Mouse (Mus musculus): ENCODE results near the gene Casc3. TPM values are rescaled to one million over a fixed set of nuclear protein-coding genes. Genes with fewer than 3 reads are reported as not detected.

The Casc3 gene
- polyA plus RNA-seq, 1 experiment from 2014 or later: 55.1 TPM

GRCm38 (mm10) chr11:98827877-98828276, 23.2 kb downstream of the Casc3 start:
- peaks cover 97% of the 10 kb centered on the region for H3K36me3 ChIP-seq
- no peak overlapping the region for H3K4me3 ChIP-seq
- H3K9ac ChIP-seq: no peak overlapping the region
- H3K27me3 ChIP-seq: no peaks in the 10 kb centered on the region
- no peak overlapping the region for H3K4me2 ChIP-seq
- H3K4me1 ChIP-seq (replicated peaks): no peaks in the 10 kb centered on the region
- no peak overlapping the region for H3K27ac ChIP-seq (replicated peaks)
- no peak for ATAC-seq (ENCODE audit: low read depth)
- no peaks in the 10 kb centered on the region for H3K9me3 ChIP-seq
- WGBS: 93% methylated on average over 2 of the region's 2 CpGs

DNA sequence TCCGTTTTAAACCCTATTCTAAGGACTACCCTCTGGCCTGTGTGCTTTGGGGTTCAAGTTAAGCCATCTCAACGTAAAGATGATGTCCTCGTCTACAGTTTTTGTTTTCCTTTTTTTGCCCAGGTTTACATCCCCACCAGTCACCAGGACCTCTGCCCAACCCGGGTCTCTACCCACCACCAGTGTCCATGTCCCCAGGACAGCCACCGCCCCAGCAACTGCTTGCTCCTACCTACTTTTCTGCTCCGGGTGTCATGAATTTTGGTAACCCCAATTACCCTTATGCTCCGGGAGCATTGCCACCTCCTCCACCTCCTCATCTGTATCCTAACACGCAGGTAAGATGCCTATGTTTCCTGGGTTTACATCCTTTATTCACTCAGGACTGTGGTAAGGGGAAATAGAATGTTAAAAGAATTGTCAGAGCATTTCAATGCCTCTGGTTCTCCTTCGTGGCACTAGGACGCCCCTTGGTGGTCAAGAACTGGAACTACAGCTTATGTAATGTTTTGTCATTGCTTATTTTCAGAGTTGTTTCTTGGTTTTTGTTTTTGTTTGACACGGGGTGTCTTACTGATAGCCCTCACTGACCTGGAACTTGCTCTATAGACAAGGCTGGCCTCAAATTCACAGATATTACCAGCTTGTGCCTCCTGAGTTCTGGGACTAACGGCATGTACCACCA, 24.5 kb downstream of the Casc3 start:
- no peak for ATAC-seq (ENCODE audit: low read depth)
- Histone ChIP-seq H3K9ac (no peak overlapping the region), H3K27ac (replicated peaks) (no peak overlapping the region), H3K4me1 (replicated peaks) (peaks cover 1% of the 10 kb centered on the region; the same call in 1 of the 2 replicates), H3K4me2 (no peak overlapping the region), H3K9me3 (no peaks in the 10 kb centered on the region), H3K36me3 (peaks cover 95% of the 10 kb centered on the region), H3K27me3 (no peaks in the 10 kb centered on the region), H3K4me3 (no peak overlapping the region)
- WGBS: 78% methylated on average over 12 of the region's 12 CpGs

- Histone ChIP-seq H3K36me3 (peaks cover 95% of the 10 kb centered on the region), H3K4me1 (replicated peaks) (peaks cover 6% of the 10 kb centered on the region; the same call in 1 of the 2 replicates), H3K27me3 (no peaks in the 10 kb centered on the region), H3K9me3 (no peaks in the 10 kb centered on the region), H3K4me2 (no peak overlapping the region), H3K4me3 (no peak overlapping the region), H3K9ac (no peak overlapping the region), H3K27ac (replicated peaks) (no peak overlapping the region)
- WGBS: 76% methylated on average over 4 of the region's 4 CpGs
- ATAC-seq (ENCODE audit: low read depth): no peak
Measured at GRCm38 (mm10) chr11:98829875-98830274, 25.2 kb downstream of the Casc3 start.

GRCm38 (mm10) chr11:98835296-98835695, 30.6 kb downstream of the Casc3 start:
- no peak overlapping the region for H3K4me2 ChIP-seq
- H3K9ac ChIP-seq: no peak overlapping the region
- no peak for ATAC-seq (ENCODE audit: low read depth)
- 45% methylated on average over 5 of the region's 5 CpGs for WGBS
- H3K36me3 ChIP-seq: peaks cover 44% of the 10 kb centered on the region
- H3K27ac ChIP-seq (replicated peaks): no peak overlapping the region
- no peak overlapping the region for H3K4me3 ChIP-seq
- no peaks in the 10 kb centered on the region for H3K9me3 ChIP-seq
- H3K4me1 ChIP-seq (replicated peaks): peaks cover 31% of the 10 kb centered on the region
- H3K27me3 ChIP-seq: peaks cover 9% of the 10 kb centered on the region; the same call in 1 of the 2 replicates

DNA sequence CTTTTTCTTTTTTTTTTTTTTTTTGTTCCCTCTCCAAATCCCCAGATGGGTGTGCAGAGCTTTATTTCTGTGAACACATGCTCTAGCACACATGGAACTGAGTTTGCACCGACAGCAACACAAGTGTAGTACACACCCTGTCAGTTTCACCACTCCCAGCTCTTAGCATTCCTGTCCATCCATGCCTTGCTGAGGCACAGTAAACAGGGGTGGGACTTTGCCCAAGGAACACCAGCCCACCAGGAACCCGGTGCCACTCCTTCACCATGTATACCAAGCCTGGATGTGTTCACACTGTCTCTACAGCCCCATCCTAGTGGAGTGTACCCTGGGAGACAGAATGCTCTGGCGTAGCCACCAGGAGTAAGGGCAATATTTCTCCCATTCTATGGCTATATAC, 31.0 kb downstream of the Casc3 start:
- H3K4me3 ChIP-seq: no peak overlapping the region
- no peak overlapping the region for H3K4me2 ChIP-seq
- H3K9me3 ChIP-seq: no peaks in the 10 kb centered on the region
- no peak overlapping the region for H3K27ac ChIP-seq (replicated peaks)
- H3K4me1 ChIP-seq (replicated peaks): peaks cover 31% of the 10 kb centered on the region
- peaks cover 12% of the 10 kb centered on the region; the same call in 1 of the 2 replicates for H3K27me3 ChIP-seq
- WGBS: 63% methylated on average over 3 of the region's 3 CpGs
- no peak overlapping the region for H3K9ac ChIP-seq
- 0 out of 2 replicates have a peak, but pooled peaks have one; percentile 1 for ATAC-seq (ENCODE audit: low read depth)
- H3K36me3 ChIP-seq: peaks cover 40% of the 10 kb centered on the region

GRCm38 (mm10) chr11:98836128-98836527, 31.4 kb downstream of the Casc3 start:
- Histone ChIP-seq H3K36me3 (peaks cover 36% of the 10 kb centered on the region), H3K27ac (replicated peaks) (no peak overlapping the region), H3K4me2 (peak overlapping the region; percentile 94), H3K4me3 (peak overlapping the region; percentile 76), H3K9ac (no peak overlapping the region), H3K9me3 (no peaks in the 10 kb centered on the region), H3K4me1 (replicated peaks) (peaks cover 31% of the 10 kb centered on the region), H3K27me3 (peaks cover 12% of the 10 kb centered on the region; the same call in 1 of the 2 replicates)
- ATAC-seq (ENCODE audit: low read depth): peak; percentile 37; the same call in 1 of the 2 replicates
- 28% methylated on average over 7 of the region's 7 CpGs for WGBS

DNA sequence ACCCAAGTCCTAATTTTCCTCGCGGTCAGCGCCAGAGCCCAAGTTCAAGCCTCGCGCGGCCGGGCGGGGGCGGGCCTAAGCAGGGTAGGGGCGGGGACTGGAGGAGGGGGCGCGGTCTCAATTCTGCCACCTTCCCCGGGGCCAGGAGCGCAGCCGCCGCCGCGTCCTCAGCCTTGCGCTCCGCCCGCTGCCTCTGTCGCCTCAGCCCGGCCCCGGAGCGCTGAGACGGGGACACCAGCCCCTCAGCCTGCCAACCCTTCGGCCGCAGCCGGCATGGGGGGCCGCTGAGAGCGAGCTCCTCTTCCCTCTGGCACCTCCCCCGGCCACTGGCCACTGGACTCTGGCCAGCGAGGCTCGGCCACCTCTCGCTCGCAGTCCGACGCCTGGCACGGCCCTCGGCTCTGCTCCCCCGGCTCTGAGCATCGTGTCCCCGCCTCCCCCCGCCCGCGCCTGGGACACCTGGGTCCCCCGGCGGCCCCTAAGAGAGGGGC, 32.0 kb downstream of the Casc3 start, which contains the start of gene Rapgefl1:
Gene Rapgefl1 (plus strand): TSS at position 135 of the 491 bp plus-strand sequence.
- WGBS: under 1% methylated on average over 44 of the region's 48 CpGs
- H3K36me3 ChIP-seq: peaks cover 30% of the 10 kb centered on the region
- H3K4me3 ChIP-seq: peak within 1 kb of the TSS; percentile 76
- peak within 1 kb of the TSS; percentile 94 for H3K4me2 ChIP-seq
- peak within 1 kb of the TSS; percentile 87 for H3K9ac ChIP-seq
- peaks cover 12% of the 10 kb centered on the region; the same call in 1 of the 2 replicates for H3K27me3 ChIP-seq
- peak within 1 kb of the TSS; percentile 81 for H3K27ac ChIP-seq (replicated peaks)
- H3K9me3 ChIP-seq: no peaks in the 10 kb centered on the region
- peak; percentile 92 for ATAC-seq (ENCODE audit: low read depth)
- peaks cover 31% of the 10 kb centered on the region for H3K4me1 ChIP-seq (replicated peaks)

DNA sequence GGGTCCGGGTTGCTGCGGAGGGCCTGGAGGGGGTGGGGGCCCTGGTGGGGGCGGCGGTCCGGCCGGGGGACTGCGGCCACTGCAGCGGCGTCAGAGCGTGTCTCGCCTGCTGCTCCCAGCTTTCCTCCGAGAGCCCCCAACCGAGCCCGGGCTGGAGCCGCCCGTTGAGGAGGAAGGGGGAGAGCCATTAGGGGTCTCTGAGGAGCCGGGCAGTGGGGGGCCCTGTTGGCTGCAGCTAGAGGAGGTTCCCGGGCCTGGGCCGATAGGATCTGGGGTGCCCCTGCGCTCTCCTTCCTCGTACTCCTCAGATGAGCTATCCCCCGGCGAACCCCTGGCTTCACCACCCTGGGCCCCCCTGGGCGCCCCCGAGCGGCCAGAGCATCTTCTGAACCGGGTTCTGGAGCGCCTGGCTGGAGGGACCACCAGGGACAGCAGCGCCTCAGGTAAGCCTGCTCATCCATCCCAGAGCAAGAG, 32.6 kb downstream of the Casc3 start:
- peak; percentile 54 for ATAC-seq (ENCODE audit: low read depth)
- Histone ChIP-seq H3K36me3 (peaks cover 25% of the 10 kb centered on the region), H3K4me1 (replicated peaks) (peaks cover 31% of the 10 kb centered on the region), H3K4me2 (peak overlapping the region; percentile 94), H3K27ac (replicated peaks) (peak overlapping the region; percentile 81), H3K27me3 (peaks cover 12% of the 10 kb centered on the region; the same call in 1 of the 2 replicates), H3K4me3 (peak overlapping the region; percentile 76), H3K9me3 (no peaks in the 10 kb centered on the region), H3K9ac (peak overlapping the region; percentile 87)
- WGBS: 2% methylated on average over 24 of the region's 29 CpGs

DNA sequence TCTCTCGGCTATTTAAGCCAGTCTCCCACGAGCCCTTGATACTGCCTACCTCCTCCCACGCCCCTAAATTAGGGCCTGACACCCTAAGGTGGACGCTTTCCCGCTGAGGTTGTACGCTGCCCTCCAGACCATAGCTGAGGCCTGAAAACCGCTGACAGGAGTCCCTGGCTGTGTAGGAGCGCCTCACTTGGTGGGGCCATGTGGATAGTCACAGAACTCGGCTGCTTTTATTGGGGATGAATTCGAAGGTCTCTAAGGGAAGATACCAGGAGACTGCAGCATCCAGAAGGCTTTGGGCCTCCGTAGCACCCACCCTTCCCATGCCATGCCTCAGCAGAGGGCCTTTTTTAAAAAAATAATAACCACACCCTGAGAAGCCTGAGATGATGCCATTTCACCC, 33.2 kb downstream of the Casc3 start:
- Histone ChIP-seq H3K4me1 (replicated peaks) (peaks cover 31% of the 10 kb centered on the region), H3K27ac (replicated peaks) (no peak overlapping the region), H3K9ac (peak overlapping the region; percentile 87), H3K9me3 (no peaks in the 10 kb centered on the region), H3K4me3 (peak overlapping the region; percentile 76), H3K27me3 (peaks cover 12% of the 10 kb centered on the region; the same call in 1 of the 2 replicates), H3K36me3 (peaks cover 18% of the 10 kb centered on the region), H3K4me2 (peak overlapping the region; percentile 94)
- WGBS: 38% methylated on average over 11 of the region's 11 CpGs
- no peak for ATAC-seq (ENCODE audit: low read depth)

GRCm38 (mm10) chr11:98838512-98838911, 33.8 kb downstream of the Casc3 start:
- Histone ChIP-seq H3K9me3 (no peaks in the 10 kb centered on the region), H3K9ac (peak overlapping the region; percentile 31; the same call in 1 of the 2 replicates), H3K4me2 (peak overlapping the region; percentile 94)

GRCm38 (mm10) chr11:98839402-98839801, 34.7 kb downstream of the Casc3 start:
- Histone ChIP-seq H3K36me3 (peaks cover 5% of the 10 kb centered on the region), H3K4me1 (replicated peaks) (peaks cover 28% of the 10 kb centered on the region), H3K4me2 (no peak overlapping the region), H3K9ac (no peak overlapping the region), H3K27me3 (peaks cover 12% of the 10 kb centered on the region; the same call in 1 of the 2 replicates), H3K4me3 (no peak overlapping the region), H3K27ac (replicated peaks) (no peak overlapping the region), H3K9me3 (no peaks in the 10 kb centered on the region)
- WGBS: 44% methylated on average over 6 of the region's 6 CpGs
- no peak for ATAC-seq (ENCODE audit: low read depth)

More at GRCm38 (mm10) chr11:98838512-98838911, 33.8 kb downstream of the Casc3 start:
- peaks cover 31% of the 10 kb centered on the region for H3K4me1 ChIP-seq (replicated peaks)
- ATAC-seq (ENCODE audit: low read depth): no peak
- no peak overlapping the region for H3K4me3 ChIP-seq
- peaks cover 12% of the 10 kb centered on the region; the same call in 1 of the 2 replicates for H3K27me3 ChIP-seq
- WGBS: 56% methylated on average over 9 of the region's 9 CpGs
- peaks cover 12% of the 10 kb centered on the region for H3K36me3 ChIP-seq
- no peak overlapping the region for H3K27ac ChIP-seq (replicated peaks)

DNA sequence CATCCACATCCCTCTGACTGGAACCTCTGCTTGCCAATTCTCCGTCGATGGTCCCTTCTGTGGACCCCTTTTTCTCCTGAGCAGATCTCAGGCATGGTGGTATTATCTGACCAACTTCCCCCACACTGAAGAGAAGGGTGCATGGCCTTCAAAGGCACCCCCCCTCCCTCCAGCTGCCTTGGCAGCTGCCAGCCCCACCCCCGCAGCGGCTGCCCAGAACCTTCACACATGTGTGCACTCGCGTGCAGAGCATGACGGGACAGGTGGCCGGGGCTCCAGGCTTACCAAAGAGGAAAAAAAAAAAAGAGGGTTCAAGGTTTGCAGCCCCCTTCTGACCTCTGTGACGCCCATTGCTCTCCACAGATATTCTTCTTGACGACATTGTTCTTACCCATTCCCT, 35.2 kb downstream of the Casc3 start:
- Histone ChIP-seq H3K4me2 (no peak overlapping the region), H3K4me3 (no peak overlapping the region), H3K27ac (replicated peaks) (no peak overlapping the region), H3K9ac (no peak overlapping the region), H3K27me3 (peaks cover 12% of the 10 kb centered on the region; the same call in 1 of the 2 replicates), H3K36me3 (no peaks in the 10 kb centered on the region; the same call in 1 of the 2 replicates), H3K9me3 (no peaks in the 10 kb centered on the region), H3K4me1 (replicated peaks) (peaks cover 25% of the 10 kb centered on the region)
- WGBS: 57% methylated on average over 10 of the region's 10 CpGs
- no peak for ATAC-seq (ENCODE audit: low read depth)

Measured in neural tube, embryonic 13.5 days (tissue).